Mouse (Mus musculus) gonadal fat pad, adult 2 months (tissue): Measurements from ENCODE around the gene Tex50. TPM values are rescaled to one million over a fixed set of nuclear protein-coding genes. Genes with fewer than 3 reads are reported as not detected.
A peak's percentile ranks its signal among the peaks of the same experiment; 100 is the strongest.
"Not testable (repeated sequence)": the region's sequence is repeated elsewhere in the genome, so short reads cannot be mapped to it uniquely, and the experiment has no call there.

ENCODE experiments used
- DNase-seq: peaks from one replicate; pipeline ENCODE4 v3.0.0-alpha.2; 2012; ENCODE audit warnings: low read depth
- polyA plus RNA-seq: library from polyadenylated mRNA; depleted of rRNA; stranded (reverse); fragments of >200 nt; gene quantifications from 2 replicates; pipeline ENCODE4 v1.2.3, GENCODE M21; 2012; rRNA removed

Gene Tex50
- polyA plus RNA-seq: 0.34 and 0.38 TPM in 2 replicates

- DNase-seq: no peak
Measured at GRCm38 (mm10) chr1:161159214-161159613, at the start of gene Tex50. Gene Tex50 (minus strand): TSS chr1:161159314.

GRCm38 (mm10) chr1:161199856-161200255, 40.7 kb upstream of the Tex50 start:
- DNase-seq: no peak

GRCm38 (mm10) chr1:161196364-161196763, 37.2 kb upstream of the Tex50 start:
- not testable (repeated sequence) for DNase-seq

DNA sequence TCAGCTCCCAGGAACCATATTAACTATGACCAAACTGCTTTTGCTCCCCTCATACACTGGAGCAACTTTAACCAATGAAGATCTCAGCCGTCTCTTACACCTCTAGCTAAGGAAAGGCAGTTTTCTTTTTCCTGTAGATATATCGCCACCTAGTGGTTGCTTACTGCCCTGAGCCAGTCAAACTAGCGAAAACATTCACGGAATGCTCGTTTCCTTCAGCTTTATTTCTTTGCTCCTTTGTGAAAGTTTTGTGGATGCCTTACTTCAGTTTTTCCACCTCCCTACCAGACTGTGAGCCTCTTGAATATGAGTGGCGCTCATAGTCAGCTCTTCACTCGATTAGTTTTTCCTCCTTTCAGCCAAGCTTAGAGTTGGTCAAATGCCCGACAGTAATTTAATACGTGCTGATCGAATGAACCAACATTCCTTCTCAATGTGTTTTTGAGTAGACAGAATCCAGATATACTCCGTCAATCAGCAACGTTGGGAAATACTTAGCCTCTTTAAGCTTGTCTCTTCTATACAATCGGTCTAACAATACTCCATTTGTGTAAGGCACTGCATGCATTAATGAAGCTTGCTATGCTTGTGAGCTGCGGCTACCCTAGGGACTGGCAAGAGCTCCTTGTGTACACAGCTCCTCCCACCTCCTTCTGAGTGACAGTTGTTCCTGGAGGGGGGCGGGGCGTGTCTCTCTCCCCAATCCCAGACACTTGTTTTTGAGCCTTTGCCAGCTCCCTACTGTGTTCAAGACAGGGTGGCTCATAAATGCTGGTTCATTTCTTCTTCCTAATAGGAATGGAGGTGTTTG, 36.6 kb upstream of the Tex50 start:
- peak; percentile 44 for DNase-seq

DNA sequence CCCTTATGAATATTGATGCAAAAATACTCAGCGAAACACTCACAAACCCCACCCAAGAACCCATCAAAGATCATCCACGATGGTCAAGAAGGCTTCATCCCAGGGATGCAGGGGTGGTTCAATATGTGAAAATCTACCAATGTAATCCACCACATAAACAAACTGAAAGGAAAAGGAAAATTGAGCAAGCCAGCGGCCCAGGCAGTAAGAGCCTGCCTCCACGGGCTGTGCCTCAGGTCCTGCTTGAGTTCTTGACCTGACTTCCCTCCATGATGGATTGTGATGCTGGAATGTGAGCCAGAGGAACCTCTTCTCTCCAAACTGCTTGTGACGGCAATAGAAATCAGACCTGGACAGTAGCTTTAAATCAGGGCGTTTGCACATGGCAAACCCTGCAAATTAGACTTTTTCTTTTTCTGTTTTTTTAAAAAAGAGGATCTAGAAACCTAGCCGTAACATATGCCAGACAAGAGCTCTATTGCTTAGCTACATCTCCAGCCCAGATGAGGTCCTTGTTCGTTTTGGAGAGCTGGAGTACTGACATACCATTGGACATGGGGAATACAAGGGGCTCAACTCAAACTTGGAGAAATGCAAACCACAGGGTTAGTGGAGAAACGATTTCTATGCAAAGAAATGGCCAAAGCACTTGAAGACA, 31.3 kb upstream of the Tex50 start:
- DNase-seq: no peak

DNA sequence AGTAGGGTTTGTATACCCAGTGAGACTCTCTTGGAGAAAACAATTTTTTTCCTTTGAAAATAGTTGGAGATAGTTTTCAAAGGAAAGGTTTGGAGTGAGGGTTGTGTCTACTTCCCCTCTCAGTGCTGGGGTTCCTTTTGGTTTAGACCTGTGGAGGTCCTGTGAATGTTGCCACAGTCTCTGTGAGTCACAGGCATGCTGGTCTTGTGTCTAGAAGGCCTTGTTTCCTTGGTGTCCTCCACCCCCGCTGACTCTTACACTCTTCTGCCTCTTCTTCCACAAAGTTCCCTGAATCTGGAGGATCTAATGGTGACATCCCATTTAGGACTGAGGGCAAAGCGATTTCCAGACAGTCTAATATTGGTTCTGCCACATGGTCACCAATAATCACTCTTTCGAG, 26.3 kb upstream of the Tex50 start:
- no peak for DNase-seq

DNA sequence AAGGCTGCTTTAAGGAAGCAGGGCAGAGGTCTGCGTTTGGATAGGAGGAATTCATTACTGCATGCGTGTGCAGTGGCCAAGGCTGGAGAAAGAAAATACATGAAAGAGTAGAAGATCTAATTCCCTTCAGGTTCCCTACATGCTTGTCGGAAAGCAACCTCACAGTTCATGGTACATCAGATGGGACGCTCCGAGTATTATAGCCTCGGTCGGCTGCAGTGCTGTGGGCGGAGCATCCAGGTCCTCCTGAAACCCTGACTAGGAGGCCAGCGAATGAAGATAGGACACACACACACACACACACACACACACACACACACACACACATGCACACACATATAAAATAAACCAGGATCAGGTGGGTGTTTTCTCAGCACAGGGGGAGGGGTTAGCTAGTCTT, 24.6 kb upstream of the Tex50 start:
- no peak for DNase-seq

GRCm38 (mm10) chr1:161182386-161182785, 23.3 kb upstream of the Tex50 start:
- no peak for DNase-seq

- DNase-seq: no peak
Measured at GRCm38 (mm10) chr1:161180674-161181073, 21.6 kb upstream of the Tex50 start.

DNA sequence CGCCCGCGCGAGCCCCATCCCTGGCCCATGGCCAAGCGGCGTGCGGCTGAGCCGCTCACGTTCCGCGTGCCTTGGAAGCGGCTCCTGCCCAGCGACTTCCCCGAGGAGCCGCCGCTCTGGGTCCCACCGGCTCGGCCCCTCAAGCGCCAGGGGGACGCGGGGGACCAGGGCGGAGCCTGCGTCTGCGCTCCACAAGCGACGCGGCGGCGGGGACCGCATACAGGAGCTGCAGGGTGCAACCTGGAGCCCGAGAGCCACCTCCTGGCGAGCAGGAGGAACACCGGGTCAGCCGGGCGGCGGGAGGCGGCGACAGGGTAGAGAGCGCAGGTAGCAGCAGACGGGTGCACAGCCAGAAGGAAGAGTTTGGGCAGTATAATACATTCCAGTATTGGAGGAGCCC, 11.5 kb upstream of the Tex50 start:
- no peak for DNase-seq

- no peak for DNase-seq
Measured at GRCm38 (mm10) chr1:161160266-161160665, 1.2 kb upstream of the Tex50 start.

- no peak for DNase-seq
Measured at GRCm38 (mm10) chr1:161156546-161156945, 2.6 kb downstream of the Tex50 start.

- DNase-seq: no peak
Measured at GRCm38 (mm10) chr1:161151098-161151497, 8.0 kb downstream of the Tex50 start.

DNA sequence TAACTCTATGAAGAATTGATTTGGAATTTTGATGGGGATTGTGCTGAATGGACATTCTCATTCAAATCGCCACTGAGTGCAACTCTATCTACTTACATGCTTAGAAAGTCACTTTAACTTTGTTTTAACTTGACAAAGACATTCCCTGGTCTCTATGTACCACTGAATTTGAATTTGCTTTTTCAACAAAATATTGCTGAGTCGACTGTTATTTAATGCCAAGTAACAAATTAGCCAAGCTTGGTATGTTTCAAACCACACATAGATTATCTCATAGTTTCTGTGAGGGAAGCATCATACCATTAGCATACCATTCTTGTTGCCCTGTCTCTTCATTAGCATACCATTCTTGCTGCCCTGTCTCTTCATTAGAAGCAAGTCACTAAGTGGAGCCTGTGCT, 11.2 kb downstream of the Tex50 start:
- DNase-seq: no peak

DNA sequence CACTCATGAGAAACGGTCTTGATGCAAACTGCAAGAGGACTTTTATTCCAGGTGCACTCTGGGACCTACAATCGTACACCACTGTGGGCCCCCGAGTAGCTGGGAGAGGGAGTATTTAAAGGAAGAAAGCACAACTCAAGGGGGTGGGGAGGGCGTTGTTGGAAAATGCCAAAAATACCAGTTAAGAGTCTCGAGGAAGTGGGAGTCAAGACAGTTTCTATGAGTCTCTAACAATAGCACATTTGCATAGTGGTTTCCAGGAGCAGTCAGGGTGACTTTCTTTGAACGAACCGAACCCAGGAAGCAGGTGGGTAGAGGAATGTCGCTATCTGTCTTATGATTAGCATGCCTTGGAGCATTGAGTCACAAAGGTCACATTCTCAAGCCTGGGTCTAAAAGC, 13.5 kb downstream of the Tex50 start:
- DNase-seq: not testable (repeated sequence)

GRCm38 (mm10) chr1:161143216-161143615, 15.9 kb downstream of the Tex50 start:
- DNase-seq: no peak

GRCm38 (mm10) chr1:161142531-161143159, 16.5 kb downstream of the Tex50 start, which contains the start of gene Ankrd45:
Gene Ankrd45 (plus strand): TSS chr1:161142691.
- DNase-seq: no peak

- DNase-seq: no peak
Measured at GRCm38 (mm10) chr1:161140026-161140762, 18.9 kb downstream of the Tex50 start.

- DNase-seq: no peak
Measured at GRCm38 (mm10) chr1:161139496-161139895, 19.6 kb downstream of the Tex50 start.

DNA sequence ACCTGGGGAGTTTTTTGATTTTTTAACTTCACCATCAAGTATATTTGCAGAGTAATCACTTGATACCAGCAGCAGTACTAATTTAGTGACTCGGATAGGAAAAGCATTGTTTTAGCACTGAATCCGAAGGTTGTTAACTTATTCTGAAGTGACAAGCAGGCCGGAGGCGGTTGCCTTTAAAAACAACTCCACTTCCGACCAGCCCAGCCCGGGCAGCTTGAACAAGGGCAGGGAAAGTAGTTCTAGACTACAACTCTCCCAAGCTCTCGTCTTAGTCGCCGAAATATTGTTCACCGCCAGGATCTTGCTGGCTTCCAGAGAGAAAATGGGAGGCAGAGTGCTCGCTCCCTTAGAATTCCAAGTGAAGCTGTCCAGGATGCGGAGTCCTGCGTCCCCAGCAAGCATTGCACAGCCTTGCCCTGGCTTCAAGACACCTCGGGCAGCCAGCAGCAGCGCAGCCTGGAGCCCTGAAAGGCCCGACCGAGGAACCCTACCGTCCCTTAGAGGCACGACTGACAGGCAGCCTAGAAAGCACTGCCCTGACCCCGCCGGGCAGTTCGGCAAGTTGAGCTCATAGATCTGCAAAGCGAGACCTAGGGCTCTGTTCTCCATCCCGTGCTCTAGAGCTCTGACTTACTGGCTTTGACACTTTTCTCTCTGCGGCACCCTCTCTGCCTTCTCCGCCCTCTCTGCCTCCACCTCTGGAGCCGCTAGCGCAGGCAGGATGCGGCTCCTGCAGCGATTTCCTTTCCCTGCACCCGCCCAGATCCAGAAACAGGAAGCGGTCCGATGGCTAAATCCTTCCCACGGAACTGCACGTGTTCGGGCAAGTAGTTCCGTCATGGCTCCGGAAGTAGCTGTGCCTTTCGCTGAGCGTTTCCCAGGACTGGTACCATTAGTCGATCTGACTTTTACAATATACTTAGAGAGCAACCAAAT, 28.1 kb downstream of the Tex50 start, which contains the start of gene Klhl20:
Klhl20 (minus strand) TSS at position 786 of the 939 bp plus-strand sequence.
- DNase-seq: peak; percentile 69

DNA sequence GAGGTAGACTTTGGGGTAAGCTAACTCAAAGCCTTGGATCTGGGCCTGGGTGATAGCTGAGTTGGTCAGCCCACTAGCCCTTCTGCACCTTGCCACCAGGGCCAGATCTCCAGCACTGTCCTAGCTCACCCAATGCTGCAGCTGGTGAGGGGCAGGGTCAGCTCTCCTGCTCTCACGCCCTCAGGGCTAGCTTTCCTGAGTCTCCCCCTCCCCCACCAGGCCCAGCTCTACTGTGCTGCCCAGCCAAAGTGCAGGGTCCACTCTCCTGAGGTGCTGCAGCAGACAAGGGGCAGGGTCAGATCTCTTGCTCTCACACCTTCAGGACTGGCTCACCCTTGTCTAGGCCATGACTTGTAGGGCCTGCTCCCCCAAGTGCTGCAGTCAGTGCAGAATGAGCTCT, 32.7 kb downstream of the Tex50 start:
- DNase-seq: no peak
